Mouse (Mus musculus) c-Kit-negative CD71-positive TER-119-positive erythroid progenitor cells, embryonic 14.5 days (primary cell): ENCODE measurements around the gene Zfp869.
"Not testable (repeated sequence)": the region's sequence is repeated elsewhere in the genome, so short reads cannot be mapped to it uniquely, and the experiment has no call there.

Source experiments
- DNase-seq: peaks from one replicate; pipeline ENCODE4 v3.0.0-alpha.2; 2013; ENCODE audit warnings: low read depth, low spot score

Gene Zfp869

GRCm38 (mm10) chr8:69710624-69711023 lies at the start of gene Zfp869:
Gene Zfp869 (minus strand): TSS chr8:69710724.
- not testable (repeated sequence) for DNase-seq

DNA sequence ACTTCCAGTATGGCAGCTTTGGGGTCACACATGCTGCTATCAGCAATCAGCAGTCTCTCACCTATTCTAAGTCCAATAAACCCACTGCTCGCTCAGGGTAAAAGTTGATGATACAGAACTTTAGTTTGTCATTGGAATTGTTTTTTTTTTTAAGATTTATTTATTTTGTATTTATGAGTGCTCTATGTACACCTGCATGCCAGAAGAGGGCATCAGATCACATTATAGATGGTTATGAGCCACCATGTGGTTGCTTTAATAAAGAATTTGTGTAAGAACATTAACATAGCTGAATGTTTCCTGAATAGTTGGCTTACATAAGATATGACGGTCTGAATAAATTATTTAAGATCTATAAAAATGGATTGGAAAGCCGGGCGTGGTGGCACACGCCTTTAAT lies 47.8 kb upstream of the Zfp869 start:
- no peak for DNase-seq

- no peak for DNase-seq
Observed at GRCm38 (mm10) chr8:69752437-69752836, 41.9 kb upstream of the Zfp869 start.

DNA sequence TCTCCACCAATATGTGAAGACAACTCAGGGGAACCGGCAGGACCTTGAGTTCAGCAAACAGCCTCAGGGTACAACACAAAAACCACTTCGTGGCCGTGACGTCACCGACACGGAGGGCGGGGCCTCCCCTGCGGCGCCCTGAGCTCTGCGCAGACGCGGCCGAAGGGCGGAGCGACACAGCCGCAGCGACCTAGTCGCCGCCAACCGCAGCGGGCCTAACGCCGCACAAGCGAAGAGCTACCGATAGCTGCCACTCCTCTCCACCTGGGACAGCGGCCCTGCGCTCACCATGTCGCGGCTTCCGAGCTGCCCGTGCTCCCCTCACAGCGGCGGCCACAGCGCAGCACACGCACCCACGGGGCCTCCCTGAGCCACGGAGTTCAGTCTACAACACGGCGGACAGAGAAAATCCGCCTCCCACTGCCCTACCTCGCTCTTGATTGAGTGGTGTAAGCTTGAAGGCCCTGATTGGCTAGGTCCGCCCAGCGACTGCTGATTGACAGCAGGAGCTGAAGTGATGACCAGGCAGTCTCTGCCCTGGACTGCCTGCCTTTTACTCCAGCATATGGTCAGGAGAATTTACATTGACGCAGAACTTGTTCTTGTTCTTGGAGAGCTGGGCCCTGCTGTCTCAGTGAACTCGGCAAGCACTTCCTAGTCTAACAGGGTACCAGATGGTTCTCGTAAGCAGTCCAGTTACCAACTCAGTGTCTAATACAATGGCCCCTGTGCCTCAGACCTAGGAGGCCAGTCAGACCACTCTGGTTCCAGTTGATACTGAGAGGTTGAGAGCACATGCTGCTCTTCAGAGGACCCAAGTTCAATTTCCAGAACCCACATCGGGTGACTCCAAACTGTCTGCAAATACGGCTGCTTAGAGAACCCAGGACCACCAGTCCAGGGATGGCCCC lies 39.3 kb upstream of the Zfp869 start, which contains the start of gene Zfp963:
Gene Zfp963, minus strand, starts transcription at position 427 of the 911 bp plus-strand sequence.
- DNase-seq, result peak; percentile 92

GRCm38 (mm10) chr8:69741231-69741630 lies 30.7 kb upstream of the Zfp869 start:
- no peak for DNase-seq

DNA sequence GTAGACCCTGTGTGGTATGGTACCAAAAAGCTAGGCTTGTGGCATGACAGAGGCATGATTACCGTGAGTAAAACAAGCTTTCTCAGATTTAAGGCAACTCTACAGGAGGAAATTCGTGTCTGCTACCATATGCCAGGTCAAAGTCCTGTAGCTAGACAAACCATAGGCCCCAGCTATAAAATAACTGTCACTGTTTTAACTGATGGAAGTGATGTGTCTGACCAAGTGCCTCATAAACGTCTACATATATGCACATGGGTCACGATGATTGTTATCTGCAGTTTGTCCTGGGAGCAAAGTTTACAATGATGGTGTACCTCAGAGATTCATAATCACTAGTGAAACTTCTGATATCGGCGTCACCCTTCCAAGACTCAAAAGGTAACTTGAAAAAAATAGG lies 30.2 kb upstream of the Zfp869 start:
- no peak for DNase-seq

GRCm38 (mm10) chr8:69735495-69735894 lies 25.0 kb upstream of the Zfp869 start:
- no peak for DNase-seq

DNA sequence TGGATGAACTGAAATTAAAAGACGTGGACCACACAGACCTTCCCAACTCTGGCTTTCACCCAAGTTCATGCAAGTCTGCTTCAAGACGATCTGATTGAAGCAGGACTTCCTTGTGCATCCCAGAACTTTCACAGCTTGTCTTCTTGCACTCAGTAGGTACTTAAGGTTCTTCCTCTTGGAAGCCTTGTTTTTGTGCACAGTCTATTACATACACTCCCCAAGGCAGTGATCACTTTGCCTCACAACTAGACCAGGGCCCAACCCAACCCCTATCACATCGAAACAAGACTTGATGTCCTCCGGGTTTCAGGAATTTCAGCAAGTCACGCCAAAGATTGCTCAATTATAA lies 6.7 kb upstream of the Zfp869 start:
- no peak for DNase-seq

GRCm38 (mm10) chr8:69716403-69717231 lies 6.1 kb upstream of the Zfp869 start:
- DNase-seq, result peak; percentile 98

DNA sequence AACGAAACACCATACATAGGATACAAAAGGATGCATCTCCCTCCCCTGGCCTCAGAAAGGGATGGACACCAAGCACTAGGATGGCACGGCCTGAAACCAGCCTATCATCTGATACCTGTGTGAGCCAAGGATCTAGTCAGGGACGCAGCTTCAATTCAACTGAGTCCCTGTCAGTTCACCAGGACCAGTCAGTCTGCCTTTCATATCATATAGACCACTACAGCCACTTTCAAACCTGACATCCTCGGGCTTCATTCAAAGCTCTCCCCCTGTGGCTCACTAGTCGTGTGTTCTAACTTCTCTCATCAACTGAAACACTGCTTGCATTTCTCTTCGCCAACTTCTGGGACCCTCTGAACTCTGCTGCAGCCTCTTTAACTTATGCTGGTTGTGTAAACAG lies 4.8 kb upstream of the Zfp869 start:
- DNase-seq, result no peak

GRCm38 (mm10) chr8:69713516-69713915 lies 3.0 kb upstream of the Zfp869 start:
- DNase-seq, result no peak

DNA sequence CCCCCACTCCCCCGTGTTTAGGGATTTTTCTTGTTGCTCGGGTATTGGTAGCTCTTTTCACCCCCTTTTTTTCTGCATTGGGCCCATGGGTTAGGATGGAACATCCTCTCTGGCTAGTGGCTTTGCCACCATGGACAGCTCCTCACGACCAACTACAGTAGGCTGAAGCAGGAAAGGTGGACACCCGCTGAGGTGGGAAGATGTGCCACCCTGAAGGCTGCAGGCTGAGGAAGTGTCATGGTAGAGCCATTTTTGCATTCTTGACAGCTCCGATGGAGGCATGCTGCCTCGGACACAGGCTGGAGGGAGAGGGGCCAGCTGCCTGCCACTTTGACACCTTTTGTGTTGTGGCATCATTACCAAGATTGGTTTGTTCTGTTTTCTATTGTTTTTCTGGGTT lies 8.7 kb downstream of the Zfp869 start:
- DNase-seq, result no peak

GRCm38 (mm10) chr8:69665051-69665450 lies 45.5 kb downstream of the Zfp869 start:
- not testable (repeated sequence) for DNase-seq

DNA sequence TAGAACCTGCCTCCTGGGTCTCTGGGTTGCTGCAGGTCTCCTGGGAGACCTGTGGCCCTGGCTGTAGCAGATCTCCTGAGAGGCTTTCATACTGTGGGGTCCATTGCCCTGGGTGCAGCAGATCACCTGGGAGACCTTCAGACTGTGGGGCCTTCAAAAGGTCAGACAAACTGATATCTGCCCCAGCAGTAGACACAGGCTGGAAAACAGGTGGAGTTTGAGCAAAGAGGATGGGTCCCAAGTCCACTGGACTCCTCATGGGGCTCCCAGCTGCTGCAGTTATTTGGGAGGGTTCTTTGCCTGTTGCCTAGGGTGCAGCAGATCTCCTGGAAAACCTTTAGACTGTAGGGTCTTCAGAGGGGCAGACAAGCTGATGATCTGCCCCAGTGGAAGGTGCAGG lies 49.2 kb downstream of the Zfp869 start:
- DNase-seq, result no peak
